Mouse (Mus musculus): ENCODE measurements around the gene Urm1.
"Not testable (repeated sequence)": the region's sequence is repeated elsewhere in the genome, so short reads cannot be mapped to it uniquely, and the experiment has no call there.

The Urm1 gene

DNA sequence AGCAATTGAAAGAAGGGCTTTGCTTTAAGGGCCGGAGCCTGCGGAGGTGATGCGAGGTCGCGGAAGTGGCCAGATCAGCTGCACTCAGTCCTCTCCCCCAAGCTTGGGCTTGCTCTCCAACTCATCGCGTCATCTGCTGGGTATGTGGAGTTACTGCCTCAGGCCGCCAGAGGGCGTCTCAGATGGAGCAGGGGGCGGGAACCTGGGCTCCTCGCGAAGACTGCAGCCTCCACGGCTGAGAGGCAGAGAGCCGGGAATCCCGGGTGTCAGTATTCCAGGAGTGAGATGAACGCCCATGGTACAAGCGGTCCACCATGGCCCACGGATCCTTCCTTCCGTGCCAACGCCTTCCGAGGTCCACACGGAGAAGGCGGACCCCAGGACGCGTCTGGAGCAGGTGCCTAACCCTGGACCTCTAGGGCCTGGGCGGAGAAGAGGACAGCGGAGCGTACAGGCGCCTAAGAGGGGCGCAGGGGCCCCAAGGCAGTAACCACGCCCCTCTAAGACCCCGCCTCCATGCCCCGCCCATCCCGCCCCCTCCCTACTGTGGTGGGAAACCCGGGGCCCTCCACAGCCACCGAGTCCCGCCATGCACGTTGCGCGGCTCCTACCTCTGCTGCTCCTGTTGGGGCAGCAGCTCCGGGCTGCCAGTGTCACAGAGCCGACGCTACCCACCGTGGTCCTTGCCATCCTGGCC is 49.2 kb downstream of the Urm1 start, which contains the start of gene Cercam:
Cercam (plus strand) TSS at position 216 of the 697 bp plus-strand sequence.
- peak; percentile 40 for DNase-seq (ENCODE audit: low spot score)

DNA sequence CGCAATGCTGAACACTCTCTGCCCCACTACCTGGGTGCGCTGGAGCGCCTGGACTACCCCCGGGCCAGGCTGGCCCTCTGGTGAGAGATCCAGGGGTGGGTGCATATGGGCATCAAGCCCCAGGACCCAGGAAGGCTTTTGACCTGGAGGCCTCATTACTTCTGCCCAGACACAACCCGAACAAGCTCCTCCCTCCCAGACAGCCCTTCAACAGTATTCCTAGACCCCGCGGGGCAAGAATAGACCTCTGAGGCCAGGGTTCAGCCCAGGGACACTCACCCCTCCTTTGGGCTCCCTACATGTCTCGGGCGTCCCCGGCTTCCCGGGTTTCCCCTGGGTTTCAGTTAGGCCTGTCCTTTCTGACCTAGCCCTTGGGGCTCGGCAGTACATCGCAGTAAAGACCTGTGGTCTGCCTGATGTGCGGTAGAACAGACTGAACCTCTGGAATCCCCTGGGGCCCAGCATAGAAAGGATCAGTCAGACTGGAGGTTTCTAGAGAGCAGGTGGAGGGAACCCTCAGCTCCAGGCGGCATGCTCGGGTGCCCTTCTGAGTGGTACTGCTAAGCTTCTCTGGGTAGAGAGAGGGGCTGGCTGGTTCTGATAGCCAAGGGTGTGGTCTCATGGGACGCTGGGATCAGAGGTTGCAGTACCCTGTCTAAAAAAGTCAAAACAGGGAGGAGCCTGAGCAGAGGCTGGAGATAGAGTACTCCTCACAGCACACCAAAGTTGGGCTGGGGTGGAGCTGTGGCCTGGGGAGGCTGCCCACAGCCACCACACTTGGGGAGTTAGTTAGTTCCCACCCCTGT is 50.0 kb downstream of the Urm1 start:
- DNase-seq (ENCODE audit: low spot score), result no peak

DNA sequence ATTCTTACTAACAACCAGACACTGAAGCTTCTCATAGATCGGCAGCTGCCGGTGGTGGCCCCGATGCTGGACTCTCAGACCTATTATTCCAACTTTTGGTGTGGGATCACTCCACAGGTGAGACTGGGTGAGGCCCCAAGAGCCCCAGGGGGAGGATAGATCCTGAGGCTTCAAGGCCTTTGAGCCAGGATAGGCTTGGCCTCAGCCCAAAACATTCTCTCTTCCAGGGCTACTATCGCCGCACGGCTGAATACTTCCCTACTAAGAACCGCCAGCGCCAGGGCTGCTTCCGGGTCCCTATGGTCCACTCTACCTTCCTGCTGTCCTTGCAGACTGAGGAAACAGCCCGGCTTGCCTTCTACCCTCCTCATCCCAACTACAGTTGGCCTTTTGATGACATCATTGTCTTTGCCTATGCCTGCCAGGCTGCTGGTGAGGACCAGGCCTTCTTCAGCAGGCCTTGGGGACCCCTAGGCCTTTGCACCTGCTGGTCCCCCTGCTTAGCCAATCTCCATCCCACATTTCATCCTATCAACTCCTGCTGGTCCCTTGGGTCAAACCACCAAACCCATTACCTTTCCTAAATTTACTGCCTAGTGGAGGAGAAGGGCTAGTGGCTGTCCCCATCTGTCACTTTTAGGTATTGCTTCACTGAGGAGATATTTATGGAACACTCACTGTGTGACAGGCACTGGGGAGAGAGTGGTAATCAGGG is 52.9 kb downstream of the Urm1 start:
- no peak for DNase-seq (ENCODE audit: low spot score)

DNA sequence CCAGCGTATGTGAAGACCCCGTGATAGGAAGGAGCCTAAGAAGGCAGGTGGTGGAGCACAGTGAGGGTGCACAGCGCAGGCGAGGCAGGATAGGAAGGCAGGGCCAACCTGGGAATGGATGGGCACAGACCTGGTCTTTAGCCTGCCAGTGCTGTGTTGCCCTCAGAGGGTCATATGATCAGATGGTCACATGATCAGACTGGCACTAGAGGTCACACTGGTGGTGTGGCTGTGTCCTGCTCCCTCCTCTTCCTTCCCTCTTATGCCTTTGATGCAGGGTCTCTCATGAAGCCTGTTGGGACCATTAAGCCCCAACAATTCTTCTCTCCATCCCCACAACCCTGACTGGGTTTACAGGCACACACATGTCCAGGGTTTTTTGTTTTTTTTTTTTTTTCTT is 53.9 kb downstream of the Urm1 start:
- no peak for DNase-seq (ENCODE audit: low spot score)

DNA sequence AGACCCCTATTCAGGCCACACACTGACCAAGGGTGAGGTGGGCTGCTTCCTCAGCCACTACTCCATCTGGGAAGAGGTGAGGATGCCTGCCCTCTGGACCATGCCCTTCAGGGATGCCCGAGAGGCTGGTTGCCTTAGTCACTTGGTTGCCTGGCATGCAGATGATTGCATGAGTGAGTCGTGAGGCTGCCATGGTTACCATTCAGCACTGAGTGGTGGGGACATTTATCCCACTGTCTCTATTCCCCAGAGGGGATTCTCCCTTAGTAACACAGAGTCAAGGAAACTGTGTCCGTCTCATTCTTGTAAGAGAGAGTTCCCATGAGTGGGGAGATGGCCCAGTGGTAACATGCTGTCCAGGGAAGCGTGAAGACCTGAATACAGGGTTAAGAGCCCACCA is 58.2 kb downstream of the Urm1 start:
- no peak for DNase-seq (ENCODE audit: low spot score)

DNA sequence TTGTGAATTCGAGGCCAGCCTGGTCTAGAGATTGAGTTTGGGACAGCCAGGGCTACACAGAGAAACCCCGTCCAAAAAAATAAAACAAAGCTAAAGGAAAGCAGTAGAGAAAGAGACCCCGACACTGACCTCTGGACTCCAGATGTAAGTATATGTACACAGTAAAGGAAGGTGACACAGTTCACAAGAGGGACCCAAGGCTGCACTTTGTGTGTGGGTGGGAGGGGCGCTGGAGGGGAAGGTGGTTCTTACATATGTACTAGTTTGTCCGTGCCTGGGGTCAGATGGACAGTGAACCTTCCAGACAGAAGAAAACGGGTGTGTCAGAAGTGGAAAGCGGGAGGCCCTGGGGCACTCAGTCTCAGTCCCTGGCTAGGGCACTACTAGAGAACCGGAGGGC is 59.3 kb downstream of the Urm1 start:
- no peak for DNase-seq (ENCODE audit: low spot score)

DNA sequence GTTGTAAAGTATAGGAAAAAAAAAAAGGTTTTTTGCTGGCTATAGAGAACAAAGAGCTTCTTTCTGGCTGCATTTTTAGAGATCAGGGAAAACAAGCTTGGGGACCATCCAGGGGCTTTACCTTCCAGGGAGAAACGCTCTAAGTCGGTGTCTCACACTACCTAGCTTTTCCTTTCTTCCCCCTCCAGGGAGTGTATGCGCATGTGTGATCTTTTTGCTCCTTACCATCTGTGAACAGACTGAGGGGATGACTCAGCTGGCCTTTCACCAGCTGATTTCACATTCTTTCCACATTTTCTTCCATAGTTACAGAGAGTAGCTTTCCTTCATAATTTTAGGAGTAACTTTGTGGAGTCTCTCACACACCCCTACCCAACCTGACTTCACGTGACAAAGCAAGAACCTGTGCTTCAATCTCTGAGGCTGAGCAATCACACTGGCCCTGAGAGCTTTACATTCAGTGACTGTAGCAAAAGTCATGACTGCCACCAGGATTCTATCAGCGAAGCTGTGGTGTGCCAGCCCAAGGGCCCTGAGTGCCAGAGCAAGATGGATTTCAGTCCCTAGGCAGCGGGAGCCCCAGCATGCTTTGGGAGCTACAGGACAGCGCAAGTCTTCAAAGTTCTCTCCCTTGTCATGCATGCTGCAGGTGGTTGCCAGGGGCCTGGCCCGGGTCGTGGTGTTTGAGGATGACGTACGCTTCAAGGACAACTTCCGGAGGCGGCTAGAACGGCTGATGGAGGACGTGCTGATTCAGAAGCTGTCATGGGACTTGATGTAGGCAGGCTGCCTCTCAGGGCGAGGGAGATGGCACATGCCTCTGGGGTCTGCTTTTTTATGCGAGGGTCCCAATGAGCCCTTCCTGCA is 60.3 kb downstream of the Urm1 start:
- no peak for DNase-seq (ENCODE audit: low spot score)

DNA sequence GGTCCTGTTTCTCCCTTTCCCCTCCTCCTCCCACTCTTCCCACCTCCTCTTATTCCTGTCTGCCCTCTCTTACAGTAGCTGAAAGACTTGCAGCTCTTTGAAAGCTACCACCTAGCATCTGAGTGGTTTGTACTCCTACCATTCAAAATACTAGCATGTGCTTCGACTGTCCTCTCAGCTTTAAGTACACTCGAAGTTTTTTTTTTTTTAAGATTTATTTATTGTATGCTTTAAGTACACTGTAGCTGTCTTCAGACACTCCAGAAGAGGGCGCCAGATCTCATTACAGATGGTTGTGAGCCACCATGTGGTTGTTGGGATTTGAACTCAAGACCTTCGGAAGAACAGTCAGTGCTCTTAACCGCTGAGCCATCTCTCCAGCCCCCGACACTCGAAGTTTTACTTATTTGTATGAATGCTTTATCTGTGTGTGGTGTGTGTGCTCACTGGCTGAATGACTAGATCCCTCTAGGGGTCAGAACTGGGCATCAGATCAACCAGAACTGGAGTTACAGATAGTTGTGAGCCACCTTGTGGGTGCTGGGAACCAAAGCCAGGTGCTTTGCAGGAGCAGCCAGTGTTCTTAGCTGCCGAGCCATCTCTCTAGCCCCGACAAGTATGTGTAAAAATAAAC is 66.9 kb downstream of the Urm1 start:
- DNase-seq (ENCODE audit: low spot score), result not testable (repeated sequence)

DNA sequence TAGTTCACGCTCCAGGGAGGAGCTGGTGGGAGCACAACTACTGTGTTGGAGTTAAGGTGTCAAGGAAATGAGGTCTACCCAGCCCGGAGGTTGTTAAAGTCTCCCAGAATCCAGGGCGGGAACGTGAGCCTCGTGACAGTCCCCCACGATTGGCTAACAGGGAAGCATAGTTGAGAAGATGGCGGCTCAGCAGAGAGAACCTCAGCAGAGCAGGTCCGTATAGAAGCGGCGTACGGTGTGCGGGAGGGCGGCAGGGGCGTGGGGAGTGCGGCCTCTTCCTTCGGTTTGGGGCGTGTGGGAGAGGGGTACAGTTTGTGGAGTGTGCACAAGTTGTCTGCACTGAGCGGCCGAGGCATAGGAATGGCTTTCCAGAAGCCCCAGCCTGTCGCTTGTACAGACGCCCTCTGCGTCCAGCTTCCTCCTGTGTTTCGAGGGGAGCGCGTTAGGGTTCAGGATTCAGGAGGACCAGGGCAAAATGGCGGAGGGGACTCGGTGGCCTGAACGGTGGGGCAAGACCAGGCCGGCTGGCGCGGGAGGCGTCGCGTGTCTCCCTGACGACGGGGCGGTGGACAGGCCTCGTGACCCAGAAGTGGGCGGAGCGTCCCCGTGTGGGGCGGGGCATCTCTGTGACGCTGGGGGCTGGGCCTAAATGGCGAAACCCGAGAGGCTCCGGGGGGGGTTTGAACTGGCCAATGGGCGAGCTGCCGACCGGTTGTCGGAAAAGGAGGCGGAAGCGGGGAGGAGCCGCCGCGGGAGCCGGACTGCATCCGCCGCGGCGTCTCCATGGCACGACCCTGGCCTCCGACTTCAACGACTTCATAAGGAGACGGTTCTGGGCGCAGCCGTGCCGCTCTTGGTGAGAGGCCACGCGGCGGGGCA is 69.4 kb downstream of the Urm1 start, which contains the start of gene Odf2:
Odf2 (plus strand) TSS at position 156 of the 879 bp plus-strand sequence.
- peak; percentile 99 for DNase-seq (ENCODE audit: low spot score)

DNA sequence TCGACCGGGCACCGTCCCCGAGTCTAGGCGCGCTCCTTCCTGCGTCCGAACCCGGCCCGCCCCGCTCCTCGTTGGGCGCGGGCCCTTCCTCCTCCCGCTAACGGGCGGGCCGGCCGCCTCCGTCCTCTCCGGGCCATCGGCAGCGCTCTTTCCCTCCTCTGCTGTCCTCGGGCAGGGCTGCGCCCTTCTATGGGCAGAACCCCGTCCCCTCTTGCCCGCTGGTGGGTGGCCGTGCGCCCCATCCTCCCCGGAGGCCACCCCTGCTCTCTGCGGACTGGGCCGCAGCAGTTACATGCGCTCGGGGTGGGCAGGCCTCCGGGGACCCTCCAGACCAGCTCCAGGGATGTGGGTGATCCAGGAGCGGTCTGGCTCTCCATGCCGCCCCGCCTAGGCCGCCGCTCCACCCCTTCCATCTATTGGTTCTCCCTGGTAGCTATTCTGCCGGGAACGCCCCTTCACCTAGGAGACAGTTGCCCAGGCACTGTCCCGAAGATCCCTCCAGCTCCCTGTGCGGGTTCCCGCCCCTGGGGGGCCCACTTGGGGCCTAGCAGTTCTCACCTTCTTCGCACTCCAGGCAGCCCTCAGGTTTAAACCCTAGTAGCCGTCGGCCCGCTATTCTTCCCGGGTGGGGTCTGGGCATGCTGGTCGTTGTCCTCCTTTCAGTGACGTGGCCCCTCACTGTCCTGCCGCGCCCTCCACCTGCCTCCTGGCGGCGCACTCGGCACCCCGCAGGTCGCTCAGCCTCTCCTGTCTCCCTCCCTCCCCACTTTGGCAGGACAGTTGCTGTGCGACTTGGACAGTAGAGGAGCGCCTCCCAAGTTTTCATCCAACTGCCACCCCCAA is 70.3 kb downstream of the Urm1 start:
- DNase-seq (ENCODE audit: low spot score), result peak; percentile 48

DNA sequence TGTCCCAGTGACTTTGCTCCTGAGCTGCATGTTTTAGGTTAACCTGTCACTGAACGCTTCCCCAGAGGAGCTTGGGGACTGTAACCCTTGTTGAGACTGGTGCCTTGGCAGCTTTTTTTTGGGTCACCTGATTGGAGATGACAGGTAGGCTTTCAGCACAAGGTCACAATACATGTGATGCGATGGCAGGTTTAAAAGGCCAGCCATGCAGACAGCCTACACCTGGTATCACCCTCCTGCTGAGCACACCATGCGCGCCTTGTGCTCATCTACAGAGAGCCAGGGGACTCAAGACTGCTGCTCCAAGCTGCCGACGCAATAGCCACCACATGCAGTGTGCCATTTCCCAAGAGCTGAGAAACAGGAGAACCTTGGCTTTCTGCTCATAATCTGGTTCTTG is 71.9 kb downstream of the Urm1 start:
- no peak for DNase-seq (ENCODE audit: low spot score)

Measured in layer of hippocampus, adult 9-10 months (tissue).